Mouse (Mus musculus) macrophage (primary cell): ENCODE measurements around the gene Slc37a2. TPM values are rescaled to one million over a fixed set of nuclear protein-coding genes. Genes with fewer than 3 reads are reported as not detected.

Experiments
- H3K27ac ChIP-seq: fragments of 350-480 bp; formaldehyde crosslinking; 2 replicates; pipeline ENCODE4 v1.9.0; 2021
- H3K36me3 ChIP-seq: fragments of 350-480 bp; formaldehyde crosslinking; 2 replicates; pipeline ENCODE4 v1.9.0; 2021; ENCODE audit errors: inconsistent target
- H3K4me3 ChIP-seq: fragments of 350-480 bp; formaldehyde crosslinking; 2 replicates; pipeline ENCODE4 v1.9.0; 2021; ENCODE audit errors: inconsistent target
- H3K79me2 ChIP-seq: fragments of 350-480 bp; formaldehyde crosslinking; 2 replicates; pipeline ENCODE4 v1.9.0; 2021; ENCODE audit errors: inconsistent target
- WGBS: methylation state at CpG from one replicate; pipeline ENCODE4 v1.1.7; 2026; ENCODE audit warnings: inconsistent platforms; ENCODE audit not compliant: missing documents; 5-methylcytosine and 5-hydroxymethylcytosine counted together
- polyA plus RNA-seq: library from polyadenylated mRNA; stranded (reverse); fragments of 250-400 nt; gene quantifications from 3 replicates; pipeline ENCODE4 v1.2.4, GENCODE M21; 2018; ENCODE audit warnings: inconsistent platforms

The Slc37a2 gene
- polyA plus RNA-seq, 1 experiment from 2014 or later, result 157 TPM

DNA sequence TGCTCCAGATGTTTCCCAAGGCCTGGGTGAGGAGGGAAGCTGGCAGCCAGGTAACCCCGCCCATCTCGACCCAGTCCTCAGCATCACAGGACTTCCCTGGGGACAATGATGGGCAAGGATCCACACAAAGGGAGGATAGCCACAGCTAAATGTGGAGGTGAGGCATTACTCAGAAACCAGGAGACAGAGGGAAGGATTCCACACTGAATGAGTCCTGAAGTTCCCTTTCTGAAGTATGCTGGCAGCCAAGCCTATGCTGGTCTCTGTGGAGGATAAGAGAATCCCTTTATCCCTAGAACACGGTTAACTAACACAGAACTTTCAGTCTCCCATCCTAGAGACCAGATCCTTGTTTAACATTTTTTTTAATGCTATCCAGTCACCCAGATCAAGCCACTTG is 67.5 kb downstream of the Slc37a2 start:
- H3K27ac ChIP-seq, result no peak overlapping the region
- 89% methylated on average over 3 of the region's 3 CpGs for WGBS
- no peaks in the 10 kb centered on the region for H3K36me3 ChIP-seq
- no peaks in the 10 kb centered on the region for H3K79me2 ChIP-seq
- H3K4me3 ChIP-seq, result no peak overlapping the region

DNA sequence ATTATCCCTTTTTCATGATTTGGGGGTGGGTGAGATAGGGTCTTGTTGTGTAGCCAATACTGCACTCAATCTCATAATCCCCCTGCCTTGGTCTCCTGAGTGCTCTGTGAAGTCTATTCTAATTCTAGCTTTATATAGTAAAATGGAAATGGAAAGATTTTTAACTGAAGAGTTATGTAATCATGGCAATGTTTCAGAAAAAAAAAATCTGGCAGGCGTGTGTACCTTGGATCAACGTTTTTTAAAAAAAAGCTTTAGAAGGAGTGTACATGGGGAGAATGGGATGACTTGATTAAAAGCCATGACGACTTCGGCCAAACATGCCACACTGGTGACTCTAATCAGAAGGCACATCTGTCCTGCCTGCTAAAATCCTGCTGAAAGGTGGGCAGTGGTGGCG is 68.1 kb downstream of the Slc37a2 start:
- 89% methylated on average over 5 of the region's 5 CpGs for WGBS
- Histone ChIP-seq H3K79me2 (no peaks in the 10 kb centered on the region), H3K27ac (no peak overlapping the region), H3K4me3 (no peak overlapping the region), H3K36me3 (no peaks in the 10 kb centered on the region)

- H3K27ac ChIP-seq, result no peak overlapping the region
- H3K4me3 ChIP-seq, result no peak overlapping the region
- WGBS, result 83% methylated on average over 2 of the region's 2 CpGs
- H3K79me2 ChIP-seq, result no peaks in the 10 kb centered on the region
- H3K36me3 ChIP-seq, result no peaks in the 10 kb centered on the region
Observed at GRCm38 (mm10) chr9:37183176-37183575, 72.4 kb downstream of the Slc37a2 start.

- H3K79me2 ChIP-seq, result no peaks in the 10 kb centered on the region
- WGBS, result 90% methylated on average over 4 of the region's 5 CpGs
- H3K36me3 ChIP-seq, result no peaks in the 10 kb centered on the region
- no peak overlapping the region for H3K4me3 ChIP-seq
- H3K27ac ChIP-seq, result no peak overlapping the region
Observed at GRCm38 (mm10) chr9:37181596-37181995, 73.9 kb downstream of the Slc37a2 start.

DNA sequence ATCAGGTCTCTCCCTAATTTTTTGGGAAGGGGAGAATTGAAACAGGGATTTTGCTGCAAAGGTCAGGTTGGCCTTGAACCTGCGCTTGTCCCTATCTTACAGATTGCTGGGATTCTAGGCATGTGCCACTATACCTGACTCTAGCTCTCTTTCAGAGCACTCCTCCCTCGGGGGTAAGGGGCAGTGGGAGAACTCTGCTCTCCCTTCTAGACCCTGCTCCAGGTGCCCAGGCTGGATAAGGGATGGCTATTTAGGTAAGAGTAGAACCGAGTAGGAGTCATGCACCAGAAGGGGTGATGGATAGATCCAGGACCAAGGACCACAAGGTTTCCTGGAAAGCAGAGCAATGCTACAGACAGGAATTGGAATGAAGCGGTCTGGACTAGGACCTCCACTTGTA is 75.9 kb downstream of the Slc37a2 start:
- WGBS, result 88% methylated on average over 4 of the region's 4 CpGs
- Histone ChIP-seq H3K27ac (no peak overlapping the region), H3K4me3 (no peak overlapping the region), H3K36me3 (no peaks in the 10 kb centered on the region), H3K79me2 (no peaks in the 10 kb centered on the region)

DNA sequence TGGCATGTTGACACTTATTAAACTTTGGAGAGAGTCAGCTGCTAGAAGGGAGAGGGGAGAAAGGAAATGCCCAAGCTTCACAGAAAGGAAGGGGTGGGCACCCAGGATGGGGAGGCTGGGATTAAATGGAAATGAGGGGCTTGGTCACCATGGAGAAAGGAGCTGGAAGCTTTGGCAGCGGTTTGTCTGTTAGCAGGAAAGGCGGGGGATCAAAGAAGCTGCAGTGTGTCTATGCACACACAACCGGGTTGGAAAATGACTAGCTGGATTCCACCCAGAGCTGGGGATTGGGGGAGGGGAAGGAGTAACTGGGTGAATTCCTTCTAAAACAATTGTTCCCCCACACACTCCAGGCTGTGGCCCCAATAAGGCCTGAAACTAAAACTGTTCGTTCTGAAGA is 76.6 kb downstream of the Slc37a2 start:
- Histone ChIP-seq H3K79me2 (no peaks in the 10 kb centered on the region), H3K4me3 (no peak overlapping the region), H3K36me3 (no peaks in the 10 kb centered on the region), H3K27ac (no peak overlapping the region)
- 57% methylated on average over 4 of the region's 4 CpGs for WGBS

Other genes starting within 250 kb of the Slc37a2 start
- gene Pknox2, start 108.3 kb downstream of the Slc37a2 start, polyA plus RNA-seq, result not detected in 3 replicates
- gene Tmem218, start 47.5 kb downstream of the Slc37a2 start, polyA plus RNA-seq, result 2.8 to 3.0 TPM (median 2.8 TPM) in 3 replicates
- gene Ccdc15, start 92.7 kb upstream of the Slc37a2 start, polyA plus RNA-seq, result 0.39 to 1.2 TPM (median 0.57 TPM) in 3 replicates
- not detected in 3 replicates for gene Hepacam, start 111.6 kb upstream of the Slc37a2 start, polyA plus RNA-seq
- not detected in 3 replicates for gene Robo4, start 146.2 kb upstream of the Slc37a2 start, polyA plus RNA-seq
- not detected in 3 replicates for gene Robo3, start 177.5 kb upstream of the Slc37a2 start, polyA plus RNA-seq
- 6.0 to 10.2 TPM (median 7.9 TPM) in 3 replicates for gene Msantd2, start 233.6 kb upstream of the Slc37a2 start, polyA plus RNA-seq